In the genomic region with DNA sequence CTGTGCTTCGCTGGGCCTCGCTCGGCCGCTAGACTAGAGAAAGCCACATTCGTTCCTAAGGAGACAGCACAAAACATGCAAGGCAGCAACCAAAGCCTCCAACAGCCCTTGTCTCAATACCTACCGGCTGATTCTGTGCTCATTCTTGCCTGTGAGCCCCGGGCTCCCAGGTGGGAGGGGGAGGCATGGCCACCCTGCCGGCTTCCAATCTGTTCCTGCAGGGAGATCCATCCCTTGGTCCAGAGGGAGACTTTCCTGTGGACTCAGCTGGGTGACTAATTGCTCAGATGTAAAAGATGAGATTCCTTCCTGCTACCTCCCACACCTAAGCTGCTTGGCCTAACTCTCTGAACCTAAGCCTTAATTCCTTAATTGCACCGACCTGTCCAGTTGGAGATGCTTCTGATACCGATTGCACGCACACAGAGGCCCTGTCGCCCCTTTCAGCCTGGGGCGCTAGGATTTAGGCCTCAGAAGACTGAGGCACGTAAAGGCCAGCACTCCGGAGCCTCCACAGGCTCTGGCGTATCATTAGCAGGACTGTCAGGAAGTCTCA, we compare ENCODE assay signal across 12 mouse cellular contexts. TPM values are rescaled to one million over a fixed set of nuclear protein-coding genes. Genes with fewer than 3 reads are reported as not detected.
DNase-seq lines count a peak whose midpoint lies in the region; ATAC-seq and TF ChIP-seq lines count a peak whose summit lies in the region.
"Had no signal": no experiment of that assay in that cellular context is flagged by ENCODE, and none has a peak within 500 bp of the region (broad histone marks: within the 10 kb centered on the region; RNA-seq: fewer than 3 reads in every experiment).

No protein-coding gene starts in this region.

- 0 out of 2 replicates have a peak, but pooled peaks cover 5% of the 10 kb centered on the region for H3K36me3 ChIP-seq in hindbrain, embryonic 15.5 days
- peaks cover 34% of the 10 kb centered on the region for H3K36me3 ChIP-seq in hindbrain, embryonic 12.5 days
- H3K36me3 ChIP-seq in E14TG2a.4 (ENCODE audit: insufficient read depth, low read length), result peaks cover 92% of the 10 kb centered on the region
- H3K36me3 ChIP-seq in embryonic facial prominence, embryonic 13.5 days, result peaks cover 50% of the 10 kb centered on the region
- peaks cover 31% of the 10 kb centered on the region for H3K36me3 ChIP-seq in heart, embryonic 10.5 days

- DNase-seq in brain, embryonic 14.5 days (ENCODE audit: low read depth), result peak; percentile 23
- DNase-seq in c-Kit-positive CD71-positive TER-119-positive erythroid progenitor cells, embryonic 14.5 days (ENCODE audit: low spot score), result no peak
- no peak for DNase-seq in thymus, adult 18-20 months
- DNase-seq in heart, embryonic 10.5 days (ENCODE audit: low spot score), result no peak
- DNase-seq: layer of hippocampus, adult 9-11 months; lung, postnatal 14 days had no signal

- TF ChIP-seq CTCF in E14TG2a.4 (conservative IDR thresholded peaks at IDR 0.05; ENCODE audit: low read length), result no peak
- TF ChIP-seq CTCF in brain, embryonic 14.5 days (IDR thresholded peaks at IDR 0.05; ENCODE audit: borderline replicate concordance, extremely low read depth, insufficient read depth, insufficient read length), result no peak

- no peaks in the 10 kb centered on the region for H3K9me3 ChIP-seq in hindbrain, embryonic 15.5 days
- no peaks in the 10 kb centered on the region for H3K9me3 ChIP-seq in hindbrain, embryonic 12.5 days (replicated peaks)
- H3K9me3 ChIP-seq in E14TG2a.4 (ENCODE audit: low read length), result no peaks in the 10 kb centered on the region
- H3K9me3 ChIP-seq in embryonic facial prominence, embryonic 13.5 days, result no peaks in the 10 kb centered on the region
- no peaks in the 10 kb centered on the region for H3K9me3 ChIP-seq in heart, embryonic 10.5 days

- no peaks in the 10 kb centered on the region for H3K27me3 ChIP-seq in hindbrain, embryonic 15.5 days
- H3K27me3 ChIP-seq in hindbrain, embryonic 12.5 days, result no peaks in the 10 kb centered on the region
- no peaks in the 10 kb centered on the region for H3K27me3 ChIP-seq in E14TG2a.4 (ENCODE audit: insufficient read depth, low read length)
- H3K27me3 ChIP-seq in embryonic facial prominence, embryonic 13.5 days, result no peaks in the 10 kb centered on the region
- no peaks in the 10 kb centered on the region for H3K27me3 ChIP-seq in heart, embryonic 10.5 days (ENCODE audit: insufficient read depth, poor library complexity, severe bottlenecking)

- TF ChIP-seq POLR2A in brain, embryonic 14.5 days (IDR thresholded peaks at IDR 0.05; ENCODE audit: borderline replicate concordance, extremely low read depth, insufficient read depth, insufficient read length, poor library complexity, severe bottlenecking), result no peak

- H3K4me3 ChIP-seq in hindbrain, embryonic 15.5 days, result no peak overlapping the region
- H3K4me3 ChIP-seq in hindbrain, embryonic 12.5 days, result no peak overlapping the region
- peak overlapping the region; percentile 76 for H3K4me3 ChIP-seq in E14TG2a.4 (replicated peaks; ENCODE audit: low read length)
- H3K4me3 ChIP-seq in embryonic facial prominence, embryonic 13.5 days, result no peak overlapping the region
- no peak overlapping the region for H3K4me3 ChIP-seq in heart, embryonic 10.5 days

- peaks cover 4% of the 10 kb centered on the region; the same call in 1 of the 2 replicates for H3K4me1 ChIP-seq in hindbrain, embryonic 15.5 days (replicated peaks)
- H3K4me1 ChIP-seq in hindbrain, embryonic 12.5 days, result peaks cover 11% of the 10 kb centered on the region
- H3K4me1 ChIP-seq in E14TG2a.4 (replicated peaks; ENCODE audit: low read depth, low read length), result peaks cover 94% of the 10 kb centered on the region
- H3K4me1 ChIP-seq in embryonic facial prominence, embryonic 13.5 days, result no peaks in the 10 kb centered on the region
- peaks cover 24% of the 10 kb centered on the region for H3K4me1 ChIP-seq in heart, embryonic 10.5 days

- 0 out of 2 replicates have a peak overlapping the region, but pooled peaks have one; percentile 30 for H3K27ac ChIP-seq in hindbrain, embryonic 15.5 days (replicated peaks)
- no peak overlapping the region for H3K27ac ChIP-seq in hindbrain, embryonic 12.5 days
- H3K27ac ChIP-seq in embryonic facial prominence, embryonic 13.5 days, result no peak overlapping the region
- H3K27ac ChIP-seq in heart, embryonic 10.5 days, result no peak overlapping the region

- WGBS in hindbrain, embryonic 15.5 days, result 55% methylated on average over 16 of the region's 16 CpGs
- 64% methylated on average over 16 of the region's 16 CpGs for WGBS in hindbrain, embryonic 12.5 days
- WGBS in embryonic facial prominence, embryonic 13.5 days, result 54% methylated on average over 16 of the region's 16 CpGs
- WGBS in heart, embryonic 10.5 days, result 74% methylated on average over 16 of the region's 16 CpGs

- ATAC-seq in hindbrain, embryonic 15.5 days (ENCODE audit: low FRiP score, low read depth), result no peak
- no peak for ATAC-seq in hindbrain, embryonic 12.5 days (ENCODE audit: low FRiP score)
- no peak for ATAC-seq in embryonic facial prominence, embryonic 13.5 days (ENCODE audit: insufficient number of reproducible peaks, insufficient read depth, low FRiP score, low TSS enrichment, low read depth)
- ATAC-seq: CD4-positive, CD25-positive, alpha-beta regulatory T cell, adult 4 months; intestine, postnatal 0 days had no signal

- H3K4me2 ChIP-seq in hindbrain, embryonic 15.5 days, result no peak overlapping the region
- H3K4me2 ChIP-seq in hindbrain, embryonic 12.5 days (replicated peaks), result no peak overlapping the region
- no peak overlapping the region for H3K4me2 ChIP-seq in embryonic facial prominence, embryonic 13.5 days

- H3K9ac ChIP-seq in hindbrain, embryonic 15.5 days, result no peak overlapping the region
- no peak overlapping the region for H3K9ac ChIP-seq in hindbrain, embryonic 12.5 days
- peak overlapping the region; percentile 16; the same call in 1 of the 2 replicates for H3K9ac ChIP-seq in embryonic facial prominence, embryonic 13.5 days

RNA-seq across cellular contexts. Expression of gene Max, which starts 50.8 kb away (rescaled TPM):
- 21.4 and 22.5 TPM in 2 replicates for polyA plus RNA-seq in hindbrain, embryonic 15.5 days (2015; fragmentation: Nextera tagmentation; extraction: Ambion mirVana)
- 14.3 and 17.2 TPM in 2 replicates for polyA plus RNA-seq in hindbrain, embryonic 12.5 days (2016; fragmentation: Nextera tagmentation; extraction: Ambion mirVana)
- polyA plus RNA-seq in brain, embryonic 14.5 days (2012; rRNA removed), result 52.8 and 68.7 TPM in 2 replicates
- 15.3 and 16.3 TPM in 2 replicates for polyA plus RNA-seq in embryonic facial prominence, embryonic 13.5 days (2015; fragmentation: Nextera tagmentation; extraction: Ambion mirVana)
- polyA plus RNA-seq in heart, embryonic 10.5 days (2016; fragmentation: Nextera tagmentation; extraction: Ambion mirVana), result 10.7 and 12.9 TPM in 2 replicates
